Mouse (Mus musculus) lung, adult 18-20 months (tissue): ENCODE results near the gene Dtwd1.
"Not testable (repeated sequence)": the region's sequence is repeated elsewhere in the genome, so short reads cannot be mapped to it uniquely, and the experiment has no call there.

Experiments
- DNase-seq, 2 experiments: peaks; one replicate each; pipeline ENCODE4 v3.0.0; 2022; ENCODE audit warnings: mixed read lengths in 2 of 2

The Dtwd1 gene

DNA sequence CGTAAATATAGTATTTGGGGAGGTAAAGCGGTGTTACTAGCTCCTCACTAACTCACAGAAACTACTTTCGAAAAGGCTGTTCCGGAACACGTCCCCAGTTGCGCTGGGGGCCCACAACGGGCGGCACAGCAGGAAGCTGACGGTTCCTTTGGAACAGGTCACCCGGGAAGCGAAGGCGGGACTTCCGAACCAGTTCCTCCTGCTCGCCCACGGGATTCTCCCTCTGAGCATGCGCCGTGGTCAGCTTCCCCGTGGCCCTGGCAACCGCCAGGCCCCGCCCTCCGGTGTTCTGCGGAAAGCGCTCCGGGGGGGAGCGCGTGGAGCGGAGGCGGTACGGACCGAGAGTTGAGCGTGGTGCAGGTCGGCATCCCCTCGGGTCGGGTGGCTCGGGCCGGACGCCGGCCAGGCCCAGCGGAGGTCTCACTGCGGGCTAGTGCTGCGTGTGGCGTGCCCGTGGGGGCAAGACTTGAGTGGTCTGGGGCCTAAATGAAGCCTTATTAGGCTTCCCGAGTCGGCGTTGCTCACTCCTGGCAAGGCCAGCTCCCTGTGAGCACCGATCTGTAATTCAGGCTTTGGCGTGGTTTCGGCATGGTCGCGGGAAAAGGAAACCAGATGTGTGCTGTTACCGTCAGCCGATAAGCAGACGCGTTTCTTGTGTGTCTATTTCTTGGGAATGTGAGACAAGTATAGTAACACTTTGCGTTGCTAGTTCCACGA lies at the start of gene Dtwd1, which contains the start of gene Fam227b:
Gene Dtwd1, plus strand, starts transcription at position 287 of the 717 bp plus-strand sequence.
Gene Fam227b, minus strand, starts transcription at position 150 of the 717 bp plus-strand sequence.
- peak; percentile 98 to 99 for DNase-seq

DNA sequence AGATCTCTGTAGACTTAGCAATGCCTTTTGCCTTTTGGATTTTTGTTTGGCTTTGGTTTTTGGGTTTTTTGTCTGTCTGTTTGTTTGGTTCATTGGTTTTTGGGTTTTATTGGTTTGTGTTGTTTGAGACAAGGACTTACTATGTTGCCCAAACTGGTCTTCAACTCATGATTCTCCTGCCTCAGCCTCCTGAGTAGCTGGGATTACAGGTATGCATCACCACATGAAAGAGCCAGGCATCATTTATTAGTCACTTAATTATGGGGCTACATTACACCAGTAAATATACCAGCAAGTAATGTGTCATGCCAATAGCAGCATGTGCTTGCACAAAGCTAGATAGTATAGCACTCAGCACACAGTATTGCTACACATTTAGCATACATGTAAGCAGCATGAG lies 4.2 kb upstream of the Dtwd1 start:
- DNase-seq = no peak

DNA sequence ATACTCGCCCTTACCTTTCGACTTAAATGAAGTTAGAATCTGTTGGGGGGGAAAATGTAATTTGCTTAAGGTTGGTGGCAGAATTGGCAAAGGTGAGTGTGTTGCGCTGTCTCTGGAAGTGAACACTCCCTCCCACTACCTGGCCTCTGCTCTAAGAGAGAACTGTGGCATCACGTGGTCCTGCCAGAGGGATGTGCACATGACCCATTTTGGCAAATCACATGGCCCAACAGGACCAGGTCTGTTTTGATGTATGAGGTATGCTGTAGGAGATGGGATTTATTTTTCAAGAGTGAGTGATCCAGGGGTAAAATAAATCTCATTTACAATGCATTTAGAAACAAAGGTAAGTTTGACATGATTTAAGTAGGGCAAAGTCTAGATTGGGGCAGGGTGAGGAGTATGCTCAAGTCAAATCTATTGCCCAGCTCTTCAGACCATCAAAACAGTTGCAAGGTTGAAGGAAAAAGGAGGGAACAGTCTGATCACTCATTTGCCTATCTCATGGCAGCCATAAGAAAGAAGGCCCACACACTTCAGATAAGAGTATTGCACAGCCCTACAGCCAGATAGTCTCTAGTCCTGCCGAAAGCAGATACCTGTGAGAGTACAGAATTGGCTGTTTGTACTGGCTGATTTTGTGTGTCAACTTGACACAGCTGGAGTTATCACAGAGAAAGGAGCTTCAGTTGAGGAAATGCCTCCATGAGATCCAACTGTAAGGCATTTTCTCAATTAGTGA lies 13.5 kb downstream of the Dtwd1 start:
- no peak for DNase-seq

- DNase-seq = no peak
These were observed 14.4 kb downstream of the Dtwd1 start for GRCm38 (mm10) chr2:126166335-126166734.

DNA sequence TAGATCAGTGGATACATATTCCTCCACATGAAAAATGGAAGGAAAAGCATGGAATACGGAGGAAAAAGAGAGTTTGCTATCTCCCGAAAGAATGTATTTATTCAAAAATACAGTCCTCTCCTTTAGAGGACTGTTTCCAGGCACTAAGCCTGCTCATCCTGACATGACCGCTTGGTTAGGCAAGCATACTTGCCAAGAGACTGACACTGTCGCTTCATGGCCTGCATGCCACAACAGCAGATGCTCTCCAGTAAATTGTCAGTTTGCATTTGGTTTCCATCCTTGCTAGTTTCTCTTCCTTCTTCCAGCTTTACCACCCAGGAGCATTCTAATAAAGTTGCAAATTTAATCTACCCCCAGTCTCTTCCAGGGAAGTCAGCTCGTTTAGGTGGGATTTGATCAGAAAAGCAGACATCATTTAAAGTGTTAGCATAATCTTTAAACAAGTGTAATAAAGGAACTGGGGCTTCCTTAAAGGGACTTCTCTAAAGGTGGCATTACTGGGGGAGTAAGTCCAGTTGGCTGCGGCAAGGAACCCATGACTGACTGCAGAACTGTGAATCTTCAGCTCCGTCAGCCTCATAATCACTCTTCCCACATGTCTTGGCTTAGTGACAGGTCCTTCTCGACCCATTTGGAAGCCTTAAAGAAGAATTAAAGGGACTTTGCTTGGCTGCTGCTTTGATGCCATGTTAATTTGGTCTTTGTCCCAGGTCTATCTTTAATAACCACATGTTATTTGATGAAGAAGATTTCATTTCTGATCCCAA lies 15.1 kb downstream of the Dtwd1 start:
- no peak for DNase-seq

GRCm38 (mm10) chr2:126171427-126171826 lies 19.5 kb downstream of the Dtwd1 start:
- DNase-seq = no peak

GRCm38 (mm10) chr2:126191306-126191705 lies 39.4 kb downstream of the Dtwd1 start:
- DNase-seq = no peak

GRCm38 (mm10) chr2:126192129-126192528 lies 40.2 kb downstream of the Dtwd1 start:
- DNase-seq = no peak

- no peak for DNase-seq
These were observed 43.9 kb downstream of the Dtwd1 start for GRCm38 (mm10) chr2:126195631-126196356.

DNA sequence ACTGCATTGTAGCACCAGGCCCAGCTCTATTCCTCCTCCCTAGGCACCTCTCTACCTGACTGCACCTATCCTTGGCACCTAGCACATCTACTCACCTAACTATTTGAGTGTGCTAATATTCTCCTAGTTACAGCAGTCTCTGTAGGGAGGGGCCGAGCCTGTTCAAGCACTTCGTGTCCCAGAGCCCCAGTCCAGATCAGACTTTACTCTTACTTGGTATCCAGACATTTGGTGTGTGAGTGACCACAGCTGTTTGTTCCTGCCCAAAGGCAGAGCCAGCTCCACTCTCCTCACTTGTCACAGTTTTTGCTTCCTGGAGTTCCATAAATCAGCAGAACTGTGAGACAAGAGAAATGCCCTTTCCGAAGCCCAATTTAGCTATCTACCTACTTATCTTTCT lies 47.0 kb downstream of the Dtwd1 start:
- DNase-seq = peak in 1 of 2 experiments; percentile 12

DNA sequence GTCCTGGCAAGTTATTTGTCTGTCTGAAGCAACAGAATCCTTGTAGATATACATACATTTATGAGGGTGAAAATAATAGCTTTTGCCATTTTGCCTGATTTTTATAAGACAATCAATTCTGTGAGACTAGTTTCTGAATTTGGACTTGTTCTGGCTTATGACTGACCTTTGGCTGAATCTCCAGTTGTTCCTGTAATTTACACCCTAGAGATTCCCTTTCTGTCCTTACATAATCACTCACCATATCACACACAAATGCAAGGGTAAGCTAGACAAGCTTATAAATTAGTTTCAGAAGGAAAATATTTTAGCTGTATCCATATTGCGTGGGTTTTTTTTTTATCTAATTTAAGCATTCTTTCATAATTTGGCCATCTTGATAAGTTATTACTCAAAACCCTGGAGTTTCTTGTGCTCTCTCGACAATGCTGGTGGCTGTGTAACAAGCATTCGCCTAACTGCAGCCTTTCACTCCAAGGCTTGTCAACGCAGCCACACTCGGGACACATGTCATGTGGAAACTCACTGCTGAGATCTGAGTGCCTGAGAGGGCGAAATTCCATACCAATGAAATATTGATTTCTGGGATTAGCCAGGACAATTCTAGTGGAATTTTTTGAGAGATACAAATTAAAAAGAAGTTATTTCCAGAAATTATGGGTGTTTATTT lies 59.2 kb downstream of the Dtwd1 start:
- no peak for DNase-seq

DNA sequence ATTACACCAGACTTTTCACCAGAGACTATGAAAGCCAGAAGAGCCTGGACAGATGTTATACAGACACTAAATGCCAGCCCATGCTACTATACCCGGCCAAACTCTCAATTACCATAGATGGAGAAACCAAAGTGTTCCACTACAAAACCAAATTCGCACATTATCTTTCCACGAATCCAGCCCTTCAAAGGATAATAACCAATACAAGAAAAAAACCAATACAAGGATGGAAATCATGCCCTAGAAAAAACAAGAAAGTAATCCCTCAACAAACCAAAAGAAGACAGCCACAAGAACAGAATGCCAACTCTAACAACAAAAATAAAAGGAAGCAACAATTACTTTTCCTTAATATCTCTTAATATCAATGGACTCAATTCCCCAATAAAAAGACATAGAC lies 62.9 kb downstream of the Dtwd1 start, which contains the start of gene Gm17555:
Gene Gm17555, plus strand, starts transcription at position 301 of the 400 bp plus-strand sequence.
- not testable (repeated sequence) for DNase-seq
